Mouse (Mus musculus): Measurements from ENCODE around the gene Degs2.

The Degs2 gene

GRCm38 (mm10) chr12:108651053-108651660 lies 51.0 kb downstream of the Degs2 start:
- no peak for DNase-seq

GRCm38 (mm10) chr12:108647784-108648183 lies 54.3 kb downstream of the Degs2 start:
- no peak for DNase-seq

- no peak for DNase-seq
These were observed 55.9 kb downstream of the Degs2 start for GRCm38 (mm10) chr12:108646234-108646633.

- DNase-seq: no peak
These were observed 60.1 kb downstream of the Degs2 start for GRCm38 (mm10) chr12:108642019-108642418.

- no peak for DNase-seq
These were observed 63.0 kb downstream of the Degs2 start for GRCm38 (mm10) chr12:108639126-108639525.

- no peak for DNase-seq
These were observed 64.7 kb downstream of the Degs2 start for GRCm38 (mm10) chr12:108637440-108637839.

GRCm38 (mm10) chr12:108635501-108635900 lies 66.6 kb downstream of the Degs2 start:
- DNase-seq: no peak

- no peak for DNase-seq
These were observed 68.1 kb downstream of the Degs2 start for GRCm38 (mm10) chr12:108634031-108634430.

- DNase-seq: no peak
These were observed 69.6 kb downstream of the Degs2 start for GRCm38 (mm10) chr12:108632501-108632900.

- no peak for DNase-seq
These were observed 71.1 kb downstream of the Degs2 start for GRCm38 (mm10) chr12:108630741-108631688.

- no peak for DNase-seq
These were observed 72.6 kb downstream of the Degs2 start for GRCm38 (mm10) chr12:108629556-108629955.

Measured in liver (tissue).